ENCODE assay signal across 10 mouse cellular contexts in genomic region chr7:24637046-24637445, GRCm38 (mm10). TPM values are rescaled to one million over a fixed set of nuclear protein-coding genes. Genes with fewer than 3 reads are reported as not detected.
A peak's percentile ranks its signal among the peaks of the same experiment; 100 is the strongest.
DNase-seq lines count a peak whose midpoint lies in the region; ATAC-seq lines count a peak whose summit lies in the region.
"Had no signal": no experiment of that assay in that cellular context is flagged by ENCODE, and none has a peak within 500 bp of the region (broad histone marks: within the 10 kb centered on the region; RNA-seq: fewer than 3 reads in every experiment).

No protein-coding gene starts in this region.

- no peak overlapping the region for H3K4me2 ChIP-seq in heart, embryonic 11.5 days
- peak overlapping the region; percentile 82; the same call in 1 of the 2 replicates for H3K4me2 ChIP-seq in forebrain, embryonic 15.5 days (replicated peaks)
- peak overlapping the region; percentile 68 for H3K4me2 ChIP-seq in limb, embryonic 12.5 days
- peak overlapping the region; percentile 34 for H3K4me2 ChIP-seq in neural tube, embryonic 13.5 days

- intact Hi-C loops in left cerebral cortex, postnatal 10 days (cut with DNase I) = no loop called here

- no peak overlapping the region for H3K27ac ChIP-seq in heart, embryonic 10.5 days
- no peak overlapping the region for H3K27ac ChIP-seq in heart, embryonic 11.5 days (ENCODE audit: low read depth, low read length)
- no peak overlapping the region for H3K27ac ChIP-seq in forebrain, embryonic 15.5 days (replicated peaks)
- no peak overlapping the region for H3K27ac ChIP-seq in limb, embryonic 12.5 days
- no peak overlapping the region for H3K27ac ChIP-seq in neural tube, embryonic 13.5 days (replicated peaks)
- H3K27ac ChIP-seq: heart, embryonic 15.5 days; macrophage had no signal

- H3K4me3 ChIP-seq in heart, embryonic 10.5 days = peak overlapping the region; percentile 13
- no peak overlapping the region for H3K4me3 ChIP-seq in heart, embryonic 11.5 days (ENCODE audit: low read depth, low read length)
- peak overlapping the region; percentile 15; the same call in 1 of the 2 replicates for H3K4me3 ChIP-seq in forebrain, embryonic 15.5 days
- peak overlapping the region; percentile 40 for H3K4me3 ChIP-seq in limb, embryonic 12.5 days (replicated peaks)
- no peak overlapping the region for H3K4me3 ChIP-seq in neural tube, embryonic 13.5 days

- WGBS in heart, embryonic 10.5 days = 2% methylated on average over 18 of the region's 18 CpGs
- 3% methylated on average over 18 of the region's 18 CpGs for WGBS in heart, embryonic 11.5 days (ENCODE audit: insufficient replicate concordance)
- WGBS in forebrain, embryonic 15.5 days = 2% methylated on average over 18 of the region's 18 CpGs
- WGBS in limb, embryonic 12.5 days = 2% methylated on average over 18 of the region's 18 CpGs
- under 1% methylated on average over 18 of the region's 18 CpGs for WGBS in neural tube, embryonic 13.5 days

- H3K9me3 ChIP-seq in heart, embryonic 10.5 days = no peaks in the 10 kb centered on the region
- no peaks in the 10 kb centered on the region for H3K9me3 ChIP-seq in heart, embryonic 11.5 days (replicated peaks; ENCODE audit: control insufficient read depth, low read length)
- no peaks in the 10 kb centered on the region for H3K9me3 ChIP-seq in forebrain, embryonic 15.5 days
- H3K9me3 ChIP-seq in limb, embryonic 12.5 days = peaks cover 6% of the 10 kb centered on the region; the same call in 1 of the 2 replicates
- no peaks in the 10 kb centered on the region for H3K9me3 ChIP-seq in neural tube, embryonic 13.5 days
- H3K9me3 ChIP-seq: heart, embryonic 15.5 days had no signal

- DNase-seq in heart, embryonic 10.5 days (ENCODE audit: low spot score) = no peak
- no peak for DNase-seq in left cerebral cortex, postnatal 10 days (ENCODE audit: extremely low spot score in 1 of 2, low spot score in 2 of 2)
- no peak for DNase-seq in frontal cortex, postnatal 14 days (ENCODE audit: low spot score in 2 of 2)
- DNase-seq in cerebellum, adult 9-10 months = no peak

- H3K27me3 ChIP-seq in heart, embryonic 10.5 days (ENCODE audit: insufficient read depth, poor library complexity, severe bottlenecking) = peaks cover 77% of the 10 kb centered on the region
- H3K27me3 ChIP-seq in heart, embryonic 11.5 days (ENCODE audit: control insufficient read depth, insufficient read depth, low read length) = peaks cover 51% of the 10 kb centered on the region
- H3K27me3 ChIP-seq in forebrain, embryonic 15.5 days = peaks cover 44% of the 10 kb centered on the region
- peaks cover 63% of the 10 kb centered on the region for H3K27me3 ChIP-seq in limb, embryonic 12.5 days
- H3K27me3 ChIP-seq in neural tube, embryonic 13.5 days = peaks cover 79% of the 10 kb centered on the region

- no peak overlapping the region for H3K9ac ChIP-seq in heart, embryonic 11.5 days (ENCODE audit: low read depth, low read length)
- no peak overlapping the region for H3K9ac ChIP-seq in forebrain, embryonic 15.5 days (replicated peaks)
- H3K9ac ChIP-seq in limb, embryonic 12.5 days (replicated peaks) = no peak overlapping the region; the same call in 1 of the 2 replicates
- no peak overlapping the region for H3K9ac ChIP-seq in neural tube, embryonic 13.5 days

- peaks cover 14% of the 10 kb centered on the region for H3K4me1 ChIP-seq in heart, embryonic 10.5 days
- no peaks in the 10 kb centered on the region for H3K4me1 ChIP-seq in heart, embryonic 11.5 days (ENCODE audit: control insufficient read depth, insufficient read depth, low read length)
- H3K4me1 ChIP-seq in forebrain, embryonic 15.5 days = peaks cover 17% of the 10 kb centered on the region
- peaks cover 16% of the 10 kb centered on the region for H3K4me1 ChIP-seq in limb, embryonic 12.5 days (replicated peaks)
- H3K4me1 ChIP-seq in neural tube, embryonic 13.5 days (replicated peaks) = peaks cover 23% of the 10 kb centered on the region

- no peaks in the 10 kb centered on the region for H3K36me3 ChIP-seq in heart, embryonic 10.5 days
- H3K36me3 ChIP-seq in heart, embryonic 11.5 days (ENCODE audit: control insufficient read depth, insufficient read depth, low read length) = no peaks in the 10 kb centered on the region
- H3K36me3 ChIP-seq in forebrain, embryonic 15.5 days = no peaks in the 10 kb centered on the region
- no peaks in the 10 kb centered on the region for H3K36me3 ChIP-seq in limb, embryonic 12.5 days
- H3K36me3 ChIP-seq in neural tube, embryonic 13.5 days = no peaks in the 10 kb centered on the region
- H3K36me3 ChIP-seq: heart, embryonic 15.5 days had no signal

- no peak for ATAC-seq in heart, embryonic 11.5 days (replicated peaks; ENCODE audit: insufficient number of reproducible peaks, low FRiP score, low TSS enrichment)
- no peak for ATAC-seq in forebrain, embryonic 15.5 days (replicated peaks)
- ATAC-seq in limb, embryonic 12.5 days (ENCODE audit: insufficient number of reproducible peaks, insufficient read depth, low FRiP score, low TSS enrichment, low read depth) = no peak
- no peak for ATAC-seq in neural tube, embryonic 13.5 days (ENCODE audit: low read depth)

RNA-seq across cellular contexts. Expression of gene Lypd3, which starts 0.7 kb away (rescaled TPM):
- polyA plus RNA-seq in heart, embryonic 10.5 days (2016; fragmentation: Nextera tagmentation; extraction: Ambion mirVana) = 0.18 and 0.22 TPM in 2 replicates
- polyA plus RNA-seq in heart, embryonic 11.5 days (2014; fragmentation: Nextera tagmentation; extraction: Ambion mirVana) = 0.09 TPM in 1 of 2 replicates, not detected in the other
- 0.18 and 0.23 TPM in 2 replicates for polyA plus RNA-seq in forebrain, embryonic 15.5 days (2015; fragmentation: Nextera tagmentation; extraction: Ambion mirVana)
- polyA plus RNA-seq in limb, embryonic 12.5 days (2016; fragmentation: Nextera tagmentation; extraction: Ambion mirVana) = 3.1 and 3.3 TPM in 2 replicates
- 0.22 and 0.23 TPM in 2 replicates for polyA plus RNA-seq in neural tube, embryonic 13.5 days (2015; fragmentation: Nextera tagmentation; extraction: Ambion mirVana)
- under 1 TPM; 0.47 to 0.57 TPM for total RNA-seq in left cerebral cortex, postnatal 10 days (2021)
- polyA plus RNA-seq: macrophage had no signal

RNA-seq across cellular contexts. Expression of gene Phldb3, which starts 26.5 kb away (rescaled TPM):
- not detected in 2 replicates for polyA plus RNA-seq in heart, embryonic 10.5 days (2016; fragmentation: Nextera tagmentation; extraction: Ambion mirVana)
- polyA plus RNA-seq in heart, embryonic 11.5 days (2014; fragmentation: Nextera tagmentation; extraction: Ambion mirVana) = 0.06 TPM in 1 of 2 replicates, not detected in the other
- not detected in 2 replicates for polyA plus RNA-seq in forebrain, embryonic 15.5 days (2015; fragmentation: Nextera tagmentation; extraction: Ambion mirVana)
- 0.18 and 0.20 TPM in 2 replicates for polyA plus RNA-seq in limb, embryonic 12.5 days (2016; fragmentation: Nextera tagmentation; extraction: Ambion mirVana)
- not detected in 2 replicates for polyA plus RNA-seq in neural tube, embryonic 13.5 days (2015; fragmentation: Nextera tagmentation; extraction: Ambion mirVana)
- total RNA-seq in left cerebral cortex, postnatal 10 days (2021) = under 1 TPM; 0.41 to 0.54 TPM

RNA-seq across cellular contexts. Expression of gene Tex101, which starts 39.4 kb away (rescaled TPM):
- polyA plus RNA-seq in heart, embryonic 10.5 days (2016; fragmentation: Nextera tagmentation; extraction: Ambion mirVana) = not detected in 2 replicates
- polyA plus RNA-seq in heart, embryonic 11.5 days (2014; fragmentation: Nextera tagmentation; extraction: Ambion mirVana) = not detected in 2 replicates
- polyA plus RNA-seq in forebrain, embryonic 15.5 days (2015; fragmentation: Nextera tagmentation; extraction: Ambion mirVana) = not detected in 2 replicates
- not detected in 2 replicates for polyA plus RNA-seq in limb, embryonic 12.5 days (2016; fragmentation: Nextera tagmentation; extraction: Ambion mirVana)
- not detected in 2 replicates for polyA plus RNA-seq in neural tube, embryonic 13.5 days (2015; fragmentation: Nextera tagmentation; extraction: Ambion mirVana)
- total RNA-seq in left cerebral cortex, postnatal 10 days (2021) = not detected
- polyA plus RNA-seq: heart, embryonic 15.5 days; macrophage had no signal

RNA-seq across cellular contexts. Expression of gene Zfp575, which starts 49.6 kb away (rescaled TPM):
- 0.60 and 1.3 TPM in 2 replicates for polyA plus RNA-seq in heart, embryonic 10.5 days (2016; fragmentation: Nextera tagmentation; extraction: Ambion mirVana)
- 0.42 and 0.44 TPM in 2 replicates for polyA plus RNA-seq in heart, embryonic 11.5 days (2014; fragmentation: Nextera tagmentation; extraction: Ambion mirVana)
- polyA plus RNA-seq in forebrain, embryonic 15.5 days (2015; fragmentation: Nextera tagmentation; extraction: Ambion mirVana) = 11.6 and 11.7 TPM in 2 replicates
- polyA plus RNA-seq in limb, embryonic 12.5 days (2016; fragmentation: Nextera tagmentation; extraction: Ambion mirVana) = 3.6 and 4.0 TPM in 2 replicates
- polyA plus RNA-seq in neural tube, embryonic 13.5 days (2015; fragmentation: Nextera tagmentation; extraction: Ambion mirVana) = 7.7 and 8.4 TPM in 2 replicates
- 1 to 10 TPM; 7.7 to 8.3 TPM for total RNA-seq in left cerebral cortex, postnatal 10 days (2021)

RNA-seq across cellular contexts. Expression of gene Ethe1, which starts 49.7 kb away (rescaled TPM):
- 20.0 and 20.7 TPM in 2 replicates for polyA plus RNA-seq in heart, embryonic 10.5 days (2016; fragmentation: Nextera tagmentation; extraction: Ambion mirVana)
- 23.4 and 23.9 TPM in 2 replicates for polyA plus RNA-seq in heart, embryonic 11.5 days (2014; fragmentation: Nextera tagmentation; extraction: Ambion mirVana)
- polyA plus RNA-seq in forebrain, embryonic 15.5 days (2015; fragmentation: Nextera tagmentation; extraction: Ambion mirVana) = 17.4 and 18.9 TPM in 2 replicates
- 25.1 and 25.6 TPM in 2 replicates for polyA plus RNA-seq in limb, embryonic 12.5 days (2016; fragmentation: Nextera tagmentation; extraction: Ambion mirVana)
- 18.1 and 21.9 TPM in 2 replicates for polyA plus RNA-seq in neural tube, embryonic 13.5 days (2015; fragmentation: Nextera tagmentation; extraction: Ambion mirVana)
- 10 to 100 TPM; 11.9 to 13.0 TPM for total RNA-seq in left cerebral cortex, postnatal 10 days (2021)

Comparison
In these comparisons a context has a peak if more than half of its experiments do, and no peak if none do; other contexts are left out.
1. H3K4me3 ChIP-seq: peak in heart, embryonic 10.5 days (single experiment), forebrain, embryonic 15.5 days (single experiment) and limb, embryonic 12.5 days (single experiment); none in heart, embryonic 11.5 days (single experiment) and neural tube, embryonic 13.5 days (single experiment).